25 mouse cellular contexts compared by ENCODE assay signal in genomic region chr3:30706614-30707276, GRCm38 (mm10). TPM values are rescaled to one million over a fixed set of nuclear protein-coding genes. Genes with fewer than 3 reads are reported as not detected.
A peak's percentile ranks its signal among the peaks of the same experiment; 100 is the strongest.
DNase-seq lines count a peak whose midpoint lies in the region; ATAC-seq lines count a peak whose summit lies in the region.
"Had no signal": no experiment of that assay in that cellular context is flagged by ENCODE, and none has a peak within 500 bp of the region (broad histone marks: within the 10 kb centered on the region; RNA-seq: fewer than 3 reads in every experiment).

No protein-coding gene starts in this region.

- no peak overlapping the region for H3K27ac ChIP-seq in liver, embryonic 11.5 days (ENCODE audit: low read depth, low read length)
- H3K27ac ChIP-seq: heart, adult 2 months; hindbrain, embryonic 15.5 days; kidney, postnatal 0 days; layer of hippocampus, adult 2 months; lung, embryonic 15.5 days; stomach, embryonic 15.5 days had no signal

- H3K4me3 ChIP-seq in liver, embryonic 11.5 days (ENCODE audit: low read depth, low read length), result no peak overlapping the region
- H3K4me3 ChIP-seq: heart, adult 2 months; hindbrain, embryonic 15.5 days; layer of hippocampus, adult 2 months; lung, embryonic 15.5 days; stomach, embryonic 15.5 days had no signal

- no peak overlapping the region for H3K9ac ChIP-seq in liver, embryonic 11.5 days (ENCODE audit: low read depth, low read length)
- H3K9ac ChIP-seq: forebrain, postnatal 0 days; hindbrain, embryonic 15.5 days; lung, embryonic 15.5 days; stomach, embryonic 15.5 days had no signal

- H3K36me3 ChIP-seq in liver, embryonic 11.5 days (ENCODE audit: control insufficient read depth, insufficient read depth, low read length), result no peaks in the 10 kb centered on the region
- H3K36me3 ChIP-seq: hindbrain, embryonic 15.5 days; lung, embryonic 15.5 days; stomach, embryonic 15.5 days had no signal

- WGBS in liver, embryonic 11.5 days, result 45% methylated on average over 4 of the region's 4 CpGs

- no peaks in the 10 kb centered on the region for H3K9me3 ChIP-seq in liver, embryonic 11.5 days (ENCODE audit: control insufficient read depth, low read length)
- H3K9me3 ChIP-seq: hindbrain, embryonic 15.5 days; lung, embryonic 15.5 days; stomach, embryonic 15.5 days had no signal

- H3K4me2 ChIP-seq in liver, embryonic 11.5 days, result no peak overlapping the region
- H3K4me2 ChIP-seq: hindbrain, embryonic 15.5 days; lung, embryonic 15.5 days; stomach, embryonic 15.5 days had no signal

- no peaks in the 10 kb centered on the region; the same call in 1 of the 2 replicates for H3K4me1 ChIP-seq in liver, embryonic 11.5 days (replicated peaks; ENCODE audit: control insufficient read depth, insufficient read depth, low read length)
- H3K4me1 ChIP-seq: hindbrain, embryonic 15.5 days; lung, embryonic 15.5 days; stomach, embryonic 15.5 days had no signal

- ATAC-seq in liver, embryonic 11.5 days (replicated peaks; ENCODE audit: low FRiP score), result peak; percentile 57; the same call in 1 of the 2 replicates
- ATAC-seq in hematopoietic stem cell, adult 5-6 weeks (replicated peaks in 1 of 2; ENCODE audit: insufficient read depth in 1 of 2, low FRiP score in 2 of 2, low TSS enrichment in 1 of 2, low read depth in 1 of 2, poor library complexity in 2 of 2, severe bottlenecking in 2 of 2), result peak; percentile 39 to 46; a peak in 3 of 4 replicates
- peak; percentile 92 for ATAC-seq in megakaryocyte-erythroid progenitor cell, adult 5-6 weeks (replicated peaks; ENCODE audit: low FRiP score, low TSS enrichment, poor library complexity, severe bottlenecking)
- ATAC-seq: forebrain, postnatal 0 days; intestine, postnatal 0 days; midbrain, embryonic 16.5 days had no signal

- no peaks in the 10 kb centered on the region for H3K27me3 ChIP-seq in liver, embryonic 11.5 days (replicated peaks; ENCODE audit: control insufficient read depth, insufficient read depth, low read length)
- H3K27me3 ChIP-seq: hindbrain, embryonic 15.5 days; lung, embryonic 15.5 days; stomach, embryonic 15.5 days had no signal

- no peak for DNase-seq in liver, embryonic 11.5 days (ENCODE audit: low spot score)
- DNase-seq in liver (no peak), NIH3T3 (ENCODE audit: low read depth) (peak; percentile 28)
- DNase-seq in lung, postnatal 4 days, result no peak
- DNase-seq in left cerebral cortex, adult 11 months (ENCODE audit: low spot score), result no peak
- no peak for DNase-seq in layer of hippocampus, adult 8-10 months (ENCODE audit: low spot score in 2 of 2)
- DNase-seq: adrenal gland, postnatal 36 days; cerebellum, adult 9-11 months; forebrain, postnatal 0 days; heart, adult 2 months had no signal

RNA-seq across cellular contexts. Expression of gene Lrrc31, which starts 7.1 kb away (rescaled TPM):
- polyA plus RNA-seq in liver, embryonic 11.5 days (2014; fragmentation: Nextera tagmentation; extraction: Ambion mirVana), result not detected in 2 replicates
- total RNA-seq in hematopoietic stem cell, adult 5-6 weeks (2017), result not detected in 2 replicates
- not detected in 2 replicates for total RNA-seq in megakaryocyte-erythroid progenitor cell, adult 5-6 weeks (2014; fragmentation: Nextera tagmentation)
- not detected in 2 replicates for total RNA-seq in megakaryocyte-erythroid progenitor cell, adult 5-6 weeks (2017)
- total RNA-seq in layer of hippocampus, adult 8-10 months (2022), result under 1 TPM in 1 of 4 experiments, not detected in 3; 0.31 TPM
- total RNA-seq: adrenal gland, postnatal 36 days; forebrain, postnatal 0 days; gastrocnemius, adult 8-10 months; layer of hippocampus, adult 2 months; left cerebral cortex, adult 8-10 months; megakaryocyte, adult 5-6 weeks had no signal
- polyA plus RNA-seq: forebrain, postnatal 0 days; hindbrain, embryonic 15.5 days had no signal

RNA-seq across cellular contexts. Expression of gene Samd7, which starts 39.3 kb away (rescaled TPM):
- not detected in 2 replicates for polyA plus RNA-seq in liver, embryonic 11.5 days (2014; fragmentation: Nextera tagmentation; extraction: Ambion mirVana)
- total RNA-seq in hematopoietic stem cell, adult 5-6 weeks (2017), result not detected in 2 replicates
- not detected in 2 replicates for total RNA-seq in megakaryocyte-erythroid progenitor cell, adult 5-6 weeks (2014; fragmentation: Nextera tagmentation)
- not detected in 2 replicates for total RNA-seq in megakaryocyte-erythroid progenitor cell, adult 5-6 weeks (2017)
- total RNA-seq in layer of hippocampus, adult 8-10 months (2022), result not detected
- total RNA-seq: adrenal gland, postnatal 36 days; gastrocnemius, adult 8-10 months; heart, adult 2 months; layer of hippocampus, adult 2 months; megakaryocyte, adult 5-6 weeks had no signal
- polyA plus RNA-seq: heart, adult 2 months; heart, postnatal 0 days; intestine, postnatal 0 days; kidney, postnatal 0 days; limb, embryonic 11.5 days; lung, embryonic 15.5 days; stomach, embryonic 15.5 days; thymus, postnatal 0 days had no signal

RNA-seq across cellular contexts. Expression of gene Lrrc34, which starts 59.1 kb away (rescaled TPM):
- 0.65 and 0.93 TPM in 2 replicates for polyA plus RNA-seq in liver, embryonic 11.5 days (2014; fragmentation: Nextera tagmentation; extraction: Ambion mirVana)
- 0.45 and 1.1 TPM in 2 replicates for total RNA-seq in hematopoietic stem cell, adult 5-6 weeks (2017)
- total RNA-seq in megakaryocyte-erythroid progenitor cell, adult 5-6 weeks (2014; fragmentation: Nextera tagmentation), result not detected in 2 replicates
- not detected in 2 replicates for total RNA-seq in megakaryocyte-erythroid progenitor cell, adult 5-6 weeks (2017)
- under 1 TPM in 1 of 4 experiments, not detected in 3; 0.38 TPM for total RNA-seq in layer of hippocampus, adult 8-10 months (2022)
- total RNA-seq: gastrocnemius, adult 8-10 months; heart, adult 2 months had no signal
